Mouse (Mus musculus) liver, embryonic 13.5 days (tissue): Measurements from ENCODE around the gene Atrip. TPM values are rescaled to one million over a fixed set of nuclear protein-coding genes. Genes with fewer than 3 reads are reported as not detected.

ENCODE experiments used
- ATAC-seq: fragments of 200-750 bp; cut with Nextera tagmentation; 2 replicates; pipeline ENCODE4 v1.8.0; 2017; ENCODE audit warnings: low read depth, mild to moderate bottlenecking, moderate number of reproducible peaks, moderate library complexity
- DNase-seq: peaks from one replicate; pipeline ENCODE4 v3.0.0; 2022
- H3K27ac ChIP-seq: fragments of 300-500 bp; sonication (generic); 2 replicates; pipeline ENCODE4 v1.5.1; 2015; ENCODE audit warnings: moderate library complexity, mild to moderate bottlenecking, inconsistent platforms
- H3K27me3 ChIP-seq: fragments of 300-500 bp; sonication (generic); 2 replicates; pipeline ENCODE4 v1.6.1; 2015; ENCODE audit warnings: mild to moderate bottlenecking, inconsistent platforms
- H3K36me3 ChIP-seq: fragments of 300-500 bp; sonication (generic); 2 replicates; pipeline ENCODE4 v1.6.1; 2015; ENCODE audit warnings: mild to moderate bottlenecking, inconsistent platforms
- H3K4me1 ChIP-seq: fragments of 300-500 bp; sonication (generic); replicated peaks from 2 replicates; pipeline ENCODE4 v1.6.1; 2015; ENCODE audit warnings: inconsistent platforms
- H3K4me2 ChIP-seq: fragments of 300-500 bp; sonication (generic); 2 replicates; pipeline ENCODE4 v1.6.1; 2015; ENCODE audit warnings: inconsistent platforms, mild to moderate bottlenecking, moderate library complexity
- H3K4me3 ChIP-seq: fragments of 300-500 bp; sonication (generic); replicated peaks from 2 replicates; pipeline ENCODE4 v1.5.1; 2015; ENCODE audit warnings: mild to moderate bottlenecking, inconsistent platforms
- H3K9ac ChIP-seq: fragments of 300-500 bp; sonication (generic); 2 replicates; pipeline ENCODE4 v1.6.1; 2015; ENCODE audit warnings: mild to moderate bottlenecking, inconsistent platforms
- H3K9me3 ChIP-seq: fragments of 300-500 bp; sonication (generic); replicated peaks from 2 replicates; pipeline ENCODE4 v1.6.1; 2016; ENCODE audit warnings: inconsistent platforms
- WGBS: fragments of 180-500 bp; shearing (Covaris S2); methylation state at CpG from one replicate; pipeline ENCODE4 v1.1.7; 2015; ENCODE audit not compliant: insufficient replicate concordance; 5-methylcytosine and 5-hydroxymethylcytosine counted together
- polyA plus RNA-seq: library from polyadenylated mRNA; unstranded; fragments of >200 nt; fragmentation: Nextera tagmentation; extraction: Ambion mirVana; gene quantifications from 2 replicates; pipeline ENCODE4 v1.2.1, GENCODE M21; 2015

Gene Atrip
- polyA plus RNA-seq, 1 experiment from 2014 or later: 12.7 TPM

GRCm38 (mm10) chr9:109082124-109082800 lies 8.3 kb upstream of the Atrip start, which contains the start of the genes Ccdc51 and Tma7:
TSS of gene Ccdc51 (plus strand) at chr9:109082493.
TSS of gene Tma7 (minus strand) at chr9:109082587.
- under 1% methylated on average over 37 of the region's 37 CpGs for WGBS

GRCm38 (mm10) chr9:109081749-109082123 lies 7.8 kb upstream of the Atrip start:
- ATAC-seq: peak; percentile 15
- Histone ChIP-seq H3K9ac (peak overlapping the region; percentile 92), H3K4me1 (peaks cover 40% of the 10 kb centered on the region), H3K4me2 (peak overlapping the region; percentile 80), H3K27me3 (no peaks in the 10 kb centered on the region), H3K9me3 (no peaks in the 10 kb centered on the region), H3K36me3 (peaks cover 29% of the 10 kb centered on the region), H3K27ac (peak overlapping the region; percentile 77), H3K4me3 (peak overlapping the region; percentile 88)
- DNase-seq: no peak
- 2% methylated on average over 11 of the region's 11 CpGs for WGBS

More at GRCm38 (mm10) chr9:109082124-109082800, 8.3 kb upstream of the Atrip start, which contains the start of the genes Ccdc51 and Tma7:
- H3K4me2 ChIP-seq: peak within 1 kb of the TSS; percentile 80
- peak within 1 kb of the TSS; percentile 88 for H3K4me3 ChIP-seq
- ATAC-seq: peak; percentile 98
- peak; percentile 89 for DNase-seq
- H3K27me3 ChIP-seq: no peaks in the 10 kb centered on the region
- H3K9me3 ChIP-seq: no peaks in the 10 kb centered on the region
- peak within 1 kb of the TSS; percentile 77 for H3K27ac ChIP-seq
- peak within 1 kb of the TSS; percentile 92 for H3K9ac ChIP-seq
- H3K4me1 ChIP-seq: peaks cover 40% of the 10 kb centered on the region
- peaks cover 29% of the 10 kb centered on the region for H3K36me3 ChIP-seq

GRCm38 (mm10) chr9:109080516-109080915 lies 6.6 kb upstream of the Atrip start:
- H3K4me2 ChIP-seq: peak overlapping the region; percentile 80
- H3K4me1 ChIP-seq: peaks cover 36% of the 10 kb centered on the region
- no peaks in the 10 kb centered on the region for H3K9me3 ChIP-seq
- DNase-seq: no peak
- H3K27me3 ChIP-seq: no peaks in the 10 kb centered on the region
- peaks cover 29% of the 10 kb centered on the region for H3K36me3 ChIP-seq
- H3K4me3 ChIP-seq: peak overlapping the region; percentile 88
- 0 out of 2 replicates have a peak overlapping the region, but pooled peaks have one; percentile 92 for H3K9ac ChIP-seq
- ATAC-seq: no peak
- H3K27ac ChIP-seq: no peak overlapping the region
- 86% methylated on average over 3 of the region's 3 CpGs for WGBS

DNA sequence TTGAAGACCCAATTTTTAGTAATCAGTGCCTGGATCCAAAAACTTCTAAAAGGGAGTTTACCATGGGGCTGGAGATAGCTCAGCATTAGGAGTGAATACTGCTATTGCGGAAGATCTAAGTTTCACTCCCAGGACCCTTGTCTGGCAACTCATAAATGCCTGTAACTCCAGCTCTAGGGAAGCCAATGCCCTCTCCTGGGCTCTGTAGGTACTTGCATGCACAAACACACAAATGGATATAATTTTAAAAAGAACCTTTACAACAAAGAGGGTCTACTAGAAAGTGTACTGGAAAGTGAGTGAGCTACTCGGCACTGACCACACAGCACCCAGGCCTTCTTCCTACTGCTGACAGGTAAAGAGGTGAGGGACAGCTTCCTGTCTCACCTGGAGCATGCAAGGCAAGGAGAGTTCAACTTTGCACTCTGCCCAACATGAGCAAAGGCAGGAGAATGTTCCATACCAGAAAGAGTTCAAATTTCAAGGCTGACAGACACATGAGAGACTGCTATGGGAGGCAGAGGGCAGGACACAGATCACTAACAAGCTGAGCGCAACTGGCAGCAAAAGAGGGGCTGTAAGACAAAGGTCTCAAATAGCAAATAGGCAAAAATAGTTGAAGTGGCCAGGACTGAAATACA lies 5.7 kb downstream of the Atrip start:
- H3K9me3 ChIP-seq: no peaks in the 10 kb centered on the region
- peaks cover 82% of the 10 kb centered on the region for H3K36me3 ChIP-seq
- 86% methylated on average over 3 of the region's 3 CpGs for WGBS
- no peak overlapping the region for H3K4me3 ChIP-seq
- no peaks in the 10 kb centered on the region for H3K27me3 ChIP-seq
- no peak for DNase-seq
- no peak overlapping the region for H3K27ac ChIP-seq
- H3K9ac ChIP-seq: no peak overlapping the region
- no peak for ATAC-seq
- no peak overlapping the region for H3K4me2 ChIP-seq
- peaks cover 10% of the 10 kb centered on the region for H3K4me1 ChIP-seq

DNA sequence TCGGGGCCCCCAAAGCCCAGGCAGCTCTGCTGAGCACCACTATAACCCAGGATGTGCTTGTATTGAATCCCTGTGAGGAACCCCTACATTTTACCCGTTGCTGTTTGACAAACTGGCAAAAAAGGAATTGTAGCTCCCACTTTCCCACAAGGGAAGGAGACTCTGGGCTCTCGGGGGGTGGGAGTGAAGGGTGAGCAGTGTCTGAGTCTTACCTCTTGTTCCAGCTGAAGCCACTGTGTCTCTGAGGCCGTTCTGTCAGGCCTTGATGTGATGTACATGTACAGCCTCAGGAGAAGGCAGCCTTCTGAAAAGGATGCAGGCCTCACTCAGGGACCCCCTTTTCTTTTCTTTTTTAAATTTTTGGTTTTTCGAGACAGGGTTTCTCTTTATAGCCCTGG lies 13.0 kb downstream of the Atrip start:
- DNase-seq (no peak), ATAC-seq (no peak)
- Histone ChIP-seq H3K9me3 (no peaks in the 10 kb centered on the region), H3K4me2 (no peak overlapping the region), H3K27ac (no peak overlapping the region), H3K9ac (no peak overlapping the region), H3K27me3 (no peaks in the 10 kb centered on the region), H3K4me1 (peaks cover 30% of the 10 kb centered on the region), H3K36me3 (peaks cover 74% of the 10 kb centered on the region), H3K4me3 (no peak overlapping the region)
- WGBS: 72% methylated on average over 5 of the region's 5 CpGs

DNA sequence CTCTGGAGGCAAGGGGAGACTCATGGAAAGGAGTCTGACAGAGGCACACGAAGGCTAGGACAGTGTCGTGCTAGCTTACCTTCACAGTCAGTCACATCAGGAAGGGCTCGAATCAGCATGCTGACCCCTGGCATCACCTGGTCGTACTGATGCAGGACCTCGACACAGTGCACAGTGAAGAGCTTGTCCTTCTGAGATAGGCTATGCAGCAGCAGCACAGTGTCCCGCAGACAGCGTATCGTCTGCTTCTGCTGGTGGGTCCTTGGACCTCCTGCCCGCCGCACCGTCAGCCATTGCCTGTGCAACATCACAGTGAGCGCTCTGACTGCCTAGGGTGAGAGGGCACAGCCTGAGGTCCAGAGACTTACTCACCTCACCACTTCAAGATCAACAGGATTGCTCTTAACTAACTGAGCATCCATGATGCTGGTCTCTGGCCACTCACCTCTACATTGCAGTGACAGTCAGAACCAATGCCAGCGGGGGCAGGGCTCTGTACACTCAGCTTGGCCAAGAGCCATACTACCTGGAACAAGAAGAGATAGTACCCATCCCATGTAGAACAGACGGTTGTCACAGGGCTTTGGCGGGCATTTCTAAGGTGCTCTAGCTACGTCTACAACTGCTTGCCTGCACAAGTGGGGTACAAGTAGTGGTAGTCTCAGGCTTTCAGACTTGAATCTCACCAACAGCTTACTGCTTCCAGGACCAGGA lies 13.6 kb downstream of the Atrip start:
- no peak overlapping the region for H3K9ac ChIP-seq

GRCm38 (mm10) chr9:109059136-109059903 lies 14.6 kb downstream of the Atrip start, which contains the start of gene Trex1:
TSS of gene Trex1 (minus strand) at chr9:109059734.
- Histone ChIP-seq H3K9me3 (no peaks in the 10 kb centered on the region), H3K4me1 (peaks cover 46% of the 10 kb centered on the region), H3K27me3 (no peaks in the 10 kb centered on the region), H3K9ac (peak within 1 kb of the TSS; percentile 76), H3K36me3 (peaks cover 58% of the 10 kb centered on the region), H3K4me3 (peak within 1 kb of the TSS; percentile 60), H3K27ac (peak within 1 kb of the TSS; percentile 89), H3K4me2 (peak within 1 kb of the TSS; percentile 85)
- WGBS: 4% methylated on average over 15 of the region's 15 CpGs
- peak; percentile 83 for DNase-seq
- peak; percentile 97 for ATAC-seq

More for the DNA sequence above, 13.6 kb downstream of the Atrip start:
- H3K27ac ChIP-seq: peak overlapping the region; percentile 89; the same call in 1 of the 2 replicates
- 84% methylated on average over 16 of the region's 16 CpGs for WGBS
- peaks cover 69% of the 10 kb centered on the region for H3K36me3 ChIP-seq
- H3K4me3 ChIP-seq: peak overlapping the region; percentile 60; the same call in 1 of the 2 replicates
- DNase-seq (no peak), ATAC-seq (no peak)
- H3K27me3 ChIP-seq: no peaks in the 10 kb centered on the region
- H3K4me1 ChIP-seq: peaks cover 35% of the 10 kb centered on the region
- H3K9me3 ChIP-seq: no peaks in the 10 kb centered on the region
- H3K4me2 ChIP-seq: peak overlapping the region; percentile 85; the same call in 1 of the 2 replicates

- H3K4me2 ChIP-seq: peak overlapping the region; percentile 85
- no peaks in the 10 kb centered on the region for H3K27me3 ChIP-seq
- WGBS: 90% methylated on average over 19 of the region's 19 CpGs
- peaks cover 49% of the 10 kb centered on the region for H3K4me1 ChIP-seq
- peak overlapping the region; percentile 89 for H3K27ac ChIP-seq
- no peak for DNase-seq
- ATAC-seq: no peak
- H3K36me3 ChIP-seq: peaks cover 47% of the 10 kb centered on the region
- no peaks in the 10 kb centered on the region for H3K9me3 ChIP-seq
- peak overlapping the region; percentile 76 for H3K9ac ChIP-seq
- H3K4me3 ChIP-seq: peak overlapping the region; percentile 60
These were observed 15.7 kb downstream of the Atrip start for GRCm38 (mm10) chr9:109058006-109058765.

- H3K4me2 ChIP-seq: peak overlapping the region; percentile 85
- H3K27ac ChIP-seq: peak overlapping the region; percentile 47; the same call in 1 of the 2 replicates
- no peak for ATAC-seq
- no peak for DNase-seq
- H3K36me3 ChIP-seq: peaks cover 41% of the 10 kb centered on the region
- H3K4me3 ChIP-seq: no peak overlapping the region
- H3K4me1 ChIP-seq: peaks cover 49% of the 10 kb centered on the region
- no peaks in the 10 kb centered on the region for H3K27me3 ChIP-seq
- 87% methylated on average over 5 of the region's 5 CpGs for WGBS
- H3K9ac ChIP-seq: peak overlapping the region; percentile 76; the same call in 1 of the 2 replicates
- no peaks in the 10 kb centered on the region for H3K9me3 ChIP-seq
These were observed 16.4 kb downstream of the Atrip start for GRCm38 (mm10) chr9:109057543-109057942.

GRCm38 (mm10) chr9:109056916-109057315 lies 17.0 kb downstream of the Atrip start:
- Histone ChIP-seq H3K27ac (no peak overlapping the region), H3K4me2 (no peak overlapping the region), H3K9me3 (no peaks in the 10 kb centered on the region), H3K27me3 (no peaks in the 10 kb centered on the region), H3K4me3 (no peak overlapping the region), H3K36me3 (peaks cover 37% of the 10 kb centered on the region), H3K9ac (peak overlapping the region; percentile 15; the same call in 1 of the 2 replicates), H3K4me1 (peaks cover 49% of the 10 kb centered on the region)
- WGBS: 87% methylated on average over 4 of the region's 4 CpGs
- DNase-seq: no peak
- no peak for ATAC-seq
